Mouse (Mus musculus): ENCODE data around the gene Znhit6.

Gene Znhit6

GRCm38 (mm10) chr3:145602410-145603206, 26.6 kb downstream of the Znhit6 start:
- in situ Hi-C loops (cut with MboI, MseI) = no loop called here

- in situ Hi-C loops (cut with MboI, MseI) = no loop called here
Measured at GRCm38 (mm10) chr3:145605437-145606123, 29.6 kb downstream of the Znhit6 start.

DNA sequence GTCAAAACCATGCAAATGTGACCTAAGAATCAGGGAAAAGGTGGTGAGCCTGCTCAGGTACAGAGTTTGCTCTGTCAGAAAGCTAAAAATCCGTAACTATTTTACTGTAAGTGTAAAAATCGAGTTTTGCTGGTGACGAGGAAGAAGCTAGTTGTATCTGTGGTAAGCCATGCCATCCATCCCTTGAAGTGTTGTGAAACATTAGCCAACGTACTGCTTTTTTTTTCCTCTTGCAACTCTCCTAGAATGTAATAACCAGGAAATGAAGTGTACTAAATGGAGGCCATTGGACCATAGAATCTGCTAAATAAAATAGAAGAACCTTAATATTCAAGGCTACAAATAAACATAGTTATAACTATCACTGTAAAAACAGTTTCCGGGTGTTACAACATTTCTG, 32.3 kb downstream of the Znhit6 start:
- in situ Hi-C loops (cut with MboI, MseI) = no loop called here

- in situ Hi-C loops (cut with MboI, MseI) = no loop called here
Measured at GRCm38 (mm10) chr3:145612662-145613061, 36.7 kb downstream of the Znhit6 start.

GRCm38 (mm10) chr3:145613234-145613633, 37.2 kb downstream of the Znhit6 start:
- in situ Hi-C loops (cut with MboI, MseI) = no loop called here

DNA sequence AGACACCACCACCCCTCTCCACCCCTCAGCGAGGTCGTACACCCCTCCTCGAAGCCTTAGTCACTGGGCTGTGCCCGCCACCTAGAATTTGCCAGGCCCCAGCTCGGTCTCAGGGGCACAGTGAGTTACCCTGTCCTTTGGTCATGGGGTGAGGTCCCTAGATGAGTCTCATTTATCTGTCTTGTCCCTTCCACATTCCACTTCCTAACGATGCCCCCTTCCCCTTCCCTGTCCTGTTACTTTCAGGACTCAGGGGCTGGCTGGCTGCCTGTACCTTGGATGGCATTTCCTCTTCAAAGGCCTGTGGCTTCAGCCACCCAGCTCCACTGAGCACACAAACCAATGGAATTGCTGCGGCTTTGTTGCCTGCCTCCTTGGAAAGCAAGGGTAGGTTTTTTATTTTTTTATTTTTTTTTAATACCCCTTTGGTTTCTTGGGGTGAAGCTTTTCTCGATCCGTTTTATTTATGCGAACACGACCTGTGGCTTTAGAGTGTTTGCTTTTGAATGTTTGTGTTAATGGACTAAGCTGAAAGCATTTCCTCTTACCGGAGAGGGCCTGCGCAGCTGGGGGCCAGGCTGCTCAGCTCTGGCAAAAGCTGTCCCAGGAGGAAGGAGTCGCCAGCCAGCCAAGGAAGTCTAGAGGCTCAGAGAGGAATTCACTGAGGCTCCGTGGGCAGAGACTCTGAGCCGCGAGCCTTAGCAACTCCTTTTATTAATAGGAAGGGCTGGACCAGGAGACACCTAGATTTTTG, 38.5 kb downstream of the Znhit6 start:
- in situ Hi-C loops (cut with MboI, MseI) = no loop called here

GRCm38 (mm10) chr3:145618299-145618698, 42.3 kb downstream of the Znhit6 start:
- in situ Hi-C loops (cut with MboI, MseI) = no loop called here

- in situ Hi-C loops (cut with MboI, MseI) = no loop called here
Measured at GRCm38 (mm10) chr3:145619621-145620365, 43.8 kb downstream of the Znhit6 start.

DNA sequence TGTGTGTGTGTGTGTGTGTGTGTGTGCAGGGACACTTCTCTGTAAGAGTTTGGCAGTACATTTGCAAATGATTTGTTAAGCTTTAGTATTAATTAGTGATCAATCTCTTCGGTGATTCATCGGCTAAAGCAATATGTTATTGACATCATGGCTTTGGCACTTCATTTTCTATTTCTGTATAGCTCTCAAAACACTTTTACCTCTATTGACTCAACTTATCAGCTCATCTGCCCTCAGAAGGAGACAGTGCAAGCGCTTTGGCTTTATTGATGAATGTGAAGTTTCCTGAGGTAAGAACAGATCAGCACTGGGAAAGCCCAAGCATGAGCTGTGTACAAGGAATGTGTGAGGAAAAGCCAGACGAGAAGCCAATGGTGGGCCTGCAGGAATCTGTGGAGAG, 45.2 kb downstream of the Znhit6 start:
- in situ Hi-C loops (cut with MboI, MseI) = no loop called here

DNA sequence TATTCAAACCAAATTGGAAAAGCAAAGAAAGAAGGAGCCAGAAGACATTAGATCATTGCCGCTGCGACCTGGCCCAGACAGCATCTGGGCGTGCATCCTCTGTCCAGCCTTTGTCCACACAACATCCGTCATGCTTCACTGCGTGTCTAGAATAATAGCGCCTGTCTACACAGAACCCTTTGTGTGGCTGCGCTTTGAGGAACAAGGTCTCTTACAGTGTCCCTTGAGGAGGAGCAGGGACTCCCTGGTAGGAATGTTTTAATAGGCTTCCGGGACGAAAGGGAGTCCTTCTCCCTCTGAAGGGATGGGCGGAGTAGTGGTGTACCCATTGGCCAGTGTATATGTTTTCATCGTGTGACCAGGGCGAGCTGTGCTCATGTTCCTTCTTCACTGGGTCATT, 47.0 kb downstream of the Znhit6 start:
- in situ Hi-C loops (cut with MboI, MseI) = no loop called here

DNA sequence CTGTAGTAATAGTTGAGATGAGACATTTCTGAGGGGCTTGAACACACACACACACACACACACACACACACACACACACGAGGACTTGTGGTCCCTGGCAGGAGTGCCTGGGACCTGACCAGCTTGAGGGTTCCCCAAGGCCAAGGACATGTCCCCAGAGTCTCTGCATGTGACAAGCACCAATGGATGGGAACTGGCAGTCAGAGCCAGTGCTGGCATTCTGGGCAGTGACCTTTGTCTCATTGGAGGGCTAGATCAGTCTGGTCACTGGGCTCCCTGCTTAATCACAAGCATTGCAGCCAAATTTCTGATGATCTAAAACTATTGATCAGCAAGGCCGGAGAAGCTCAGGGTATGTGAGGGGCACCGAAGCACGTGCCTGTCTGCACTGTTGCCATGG, 48.8 kb downstream of the Znhit6 start:
- in situ Hi-C loops (cut with MboI, MseI) = no loop called here

GRCm38 (mm10) chr3:145625546-145625945, 49.5 kb downstream of the Znhit6 start:
- in situ Hi-C loops (cut with MboI, MseI) = no loop called here

DNA sequence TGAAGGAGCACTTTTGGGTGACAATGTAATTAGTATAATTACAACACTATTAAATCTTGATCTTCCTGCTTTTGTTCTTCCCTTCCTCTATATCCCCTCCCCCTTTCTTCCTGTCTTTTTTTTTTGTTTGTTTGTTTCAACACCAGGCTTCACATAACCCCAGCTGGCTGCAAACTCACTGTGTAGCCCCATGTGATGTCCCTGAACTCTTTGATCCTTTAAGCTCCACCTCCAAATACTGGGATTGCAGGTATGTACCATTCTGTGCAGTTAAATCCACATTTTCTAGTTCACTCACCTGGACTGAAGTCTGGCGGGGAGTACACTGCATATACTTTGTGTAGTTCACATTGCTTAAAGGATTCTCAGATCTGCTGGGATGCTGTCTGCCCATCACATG, 50.1 kb downstream of the Znhit6 start:
- in situ Hi-C loops (cut with MboI, MseI) = no loop called here

DNA sequence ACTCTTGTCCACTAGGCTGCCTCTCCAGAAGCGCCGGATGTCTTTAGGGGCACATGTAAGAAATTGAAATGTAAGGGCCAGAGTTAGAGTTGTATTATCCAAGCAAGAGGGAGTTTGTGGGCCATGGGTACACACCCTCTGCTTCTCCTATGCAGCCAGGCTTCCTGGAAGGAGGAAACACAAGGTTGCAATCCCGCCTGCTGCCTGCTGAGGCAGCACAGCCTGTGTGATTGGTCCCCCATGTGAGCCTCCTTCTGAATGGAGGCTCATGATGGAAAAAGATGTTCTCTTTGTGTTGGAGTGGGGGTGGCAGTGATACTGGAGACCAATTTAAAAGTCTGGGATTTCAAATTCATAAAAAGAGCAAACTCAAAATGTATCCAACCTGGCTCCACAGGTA, 51.8 kb downstream of the Znhit6 start:
- in situ Hi-C loops (cut with MboI, MseI) = no loop called here

GRCm38 (mm10) chr3:145628643-145629042, 52.6 kb downstream of the Znhit6 start:
- in situ Hi-C loops (cut with MboI, MseI) = no loop called here

GRCm38 (mm10) chr3:145632888-145633287, 56.9 kb downstream of the Znhit6 start:
- in situ Hi-C loops (cut with MboI, MseI) = no loop called here

- in situ Hi-C loops (cut with MboI, MseI) = no loop called here
Measured at GRCm38 (mm10) chr3:145634002-145634710, 58.2 kb downstream of the Znhit6 start.

DNA sequence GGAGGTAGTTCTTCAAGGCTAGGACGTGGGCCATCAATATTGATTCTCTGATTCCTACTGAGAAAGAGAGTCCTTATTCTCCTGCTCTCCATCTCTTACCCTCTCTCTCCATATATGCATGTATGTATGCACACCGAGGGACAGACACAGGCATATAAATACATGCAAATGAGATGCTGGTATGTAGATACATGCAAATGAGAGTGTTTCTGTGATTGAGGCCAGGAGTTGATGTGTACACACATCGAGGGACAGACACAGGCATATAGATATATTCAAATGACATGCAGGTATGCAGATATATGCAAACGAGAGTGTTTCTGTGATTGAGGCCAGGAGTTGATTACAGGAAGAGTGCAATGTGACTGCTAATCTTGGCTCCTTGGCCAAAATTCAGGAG, 64.2 kb downstream of the Znhit6 start:
- in situ Hi-C loops (cut with MboI, MseI) = loop anchor here (10.0 kb wide), 1 partner anchor 265 kb away; no protein-coding TSS in a partner anchor

DNA sequence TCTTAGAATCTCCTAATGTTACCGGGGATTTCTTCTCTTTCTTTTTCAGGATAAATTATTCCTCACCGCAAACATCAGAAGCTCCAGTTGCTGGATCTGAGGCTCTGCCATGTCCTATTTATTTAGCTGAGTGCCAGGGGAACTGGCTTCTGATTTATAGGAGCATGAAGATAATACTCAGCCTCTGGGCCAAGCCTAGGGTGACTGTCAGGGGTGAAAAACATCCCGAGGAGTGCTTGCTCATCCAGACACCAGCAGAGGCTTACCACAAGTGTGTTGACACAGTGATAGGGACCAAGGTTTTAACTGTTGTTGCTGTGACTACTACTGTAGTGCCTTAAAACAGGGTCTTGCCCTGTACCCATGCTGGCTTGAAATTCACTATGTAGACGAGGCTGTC, 64.6 kb downstream of the Znhit6 start:
- in situ Hi-C loops (cut with MboI, MseI) = loop anchor here (10.0 kb wide), 1 partner anchor 264 kb away; no protein-coding TSS in a partner anchor

DNA sequence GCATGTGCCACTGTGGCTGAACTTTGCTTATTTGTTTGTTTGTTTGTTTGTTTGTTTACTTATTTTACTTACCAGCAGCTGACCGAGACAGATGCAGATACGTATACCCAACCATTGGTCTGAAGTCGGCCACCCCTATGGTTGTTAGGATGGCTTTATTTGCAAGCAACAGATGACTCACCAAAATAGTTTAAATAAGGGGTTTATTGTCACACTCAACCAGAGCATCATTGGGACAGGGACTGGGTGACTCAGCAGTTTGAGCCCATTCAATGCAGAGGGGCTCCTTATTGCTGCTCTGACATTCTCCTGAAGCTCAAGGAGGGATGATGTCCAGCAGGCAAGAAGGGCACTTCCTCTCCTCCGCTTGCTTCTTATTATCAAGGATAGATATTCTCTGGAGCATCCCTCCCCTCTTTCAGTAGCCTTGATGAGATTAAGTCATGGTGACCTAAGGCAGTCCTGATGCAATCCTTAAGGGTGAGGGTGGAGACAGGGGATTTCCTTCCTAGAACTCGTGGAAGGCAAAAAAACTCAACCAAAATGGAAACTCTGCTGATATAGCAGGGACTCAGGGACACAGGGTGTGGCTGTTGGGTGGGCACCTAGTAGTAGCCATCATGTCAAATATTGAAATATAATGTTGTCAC, 65.2 kb downstream of the Znhit6 start:
- in situ Hi-C loops (cut with MboI, MseI) = loop anchor here (10.0 kb wide), 1 partner anchor 264 kb away; no protein-coding TSS in a partner anchor
